Mouse (Mus musculus): Measurements from ENCODE around the gene Psmd1.

DNA sequence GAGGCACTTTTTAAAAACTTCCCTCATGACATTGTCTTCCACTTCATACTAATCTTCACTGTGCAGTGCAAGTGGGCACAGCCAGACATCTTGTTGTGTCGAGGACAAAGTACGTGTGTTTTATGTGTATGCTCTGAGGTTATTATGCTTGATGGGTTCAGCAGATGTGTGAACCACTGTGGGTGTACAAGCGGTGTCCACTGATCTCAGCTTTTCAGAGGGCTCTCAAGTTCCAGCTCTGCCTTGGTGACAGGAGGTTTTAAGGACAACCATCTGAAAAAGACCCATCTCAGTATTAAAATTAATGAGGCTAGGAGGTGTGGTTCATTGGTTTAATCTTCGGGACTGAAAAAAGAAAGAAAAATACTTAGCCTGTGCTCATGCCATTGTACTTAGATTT, 55.4 kb downstream of the Psmd1 start:
- TF ChIP-seq EP300 (IDR thresholded peaks at IDR 0.05), result no peak
- no peak for TF ChIP-seq CTCF (IDR thresholded peaks at IDR 0.05)

Data from lung, postnatal 0 days (tissue).